Mouse (Mus musculus) heart, adult 18-20 months (tissue): ENCODE results near the gene Lsm7. TPM values are rescaled to one million over a fixed set of nuclear protein-coding genes. Genes with fewer than 3 reads are reported as not detected.

Experiments used
- DNase-seq, 2 experiments: peaks; one replicate each; pipeline ENCODE4 v3.0.0; 2021 to 2022; ENCODE audit warnings: mixed read lengths in 1 of 2
- long read RNA-seq, 2 experiments: library from polyadenylated mRNA; stranded (forward); transcript quantifications; one replicate each; pipeline ENCODE4 v2.0.0; 2021
- total RNA-seq, 2 experiments: library from RNA; stranded (reverse); gene quantifications; 2 replicates each; pipeline ENCODE4 v1.2.3; 2021

Lsm7 gene
- total RNA-seq, result 10 to 100 TPM; 23.5 to 27.8 TPM
- long read RNA-seq, experiment 1, transcript Lsm7-201 (4 exons, 468 nt), result major isoform, 47 of 70 reads
- long read RNA-seq, experiment 1, partial matches to known transcripts, result 13 of 70 reads
- long read RNA-seq, experiment 1, other reads (novel, unspliced or antisense), result 10 of 70 reads
- long read RNA-seq, experiment 2, transcript Lsm7-201 (4 exons, 468 nt), result major isoform, 37 of 59 reads
- long read RNA-seq, experiment 2, partial matches to known transcripts, result 0 of 59 reads
- long read RNA-seq, experiment 2, other reads (novel, unspliced or antisense), result 22 of 59 reads

GRCm38 (mm10) chr10:80854913-80855748 lies at the start of gene Lsm7, which contains the start of gene Sppl2b:
Gene Lsm7 (minus strand): TSS chr10:80855209.
Gene Sppl2b (plus strand): TSS chr10:80855275.
- peak; percentile 97 to 98 for DNase-seq

- DNase-seq, result no peak
Observed at GRCm38 (mm10) chr10:80904709-80905108, 49.7 kb upstream of the Lsm7 start.

GRCm38 (mm10) chr10:80904004-80904693 lies 49.1 kb upstream of the Lsm7 start:
- DNase-seq, result no peak

GRCm38 (mm10) chr10:80903282-80903681 lies 48.3 kb upstream of the Lsm7 start:
- DNase-seq, result no peak

GRCm38 (mm10) chr10:80902273-80902940 lies 47.4 kb upstream of the Lsm7 start:
- DNase-seq, result no peak

- DNase-seq, result peak in 1 of 2 experiments; percentile 23
Observed at GRCm38 (mm10) chr10:80901409-80902272, 46.6 kb upstream of the Lsm7 start.

- peak; percentile 98 to 100 for DNase-seq
Observed at GRCm38 (mm10) chr10:80900318-80901247, 45.6 kb upstream of the Lsm7 start, which contains the start of gene Timm13. Gene Timm13 (minus strand): TSS chr10:80900969.

- DNase-seq, result no peak
Observed at GRCm38 (mm10) chr10:80899591-80900317, 44.7 kb upstream of the Lsm7 start.

GRCm38 (mm10) chr10:80899074-80899473 lies 44.1 kb upstream of the Lsm7 start:
- DNase-seq, result no peak

- no peak for DNase-seq
Observed at GRCm38 (mm10) chr10:80897861-80898510, 43.0 kb upstream of the Lsm7 start.

- no peak for DNase-seq
Observed at GRCm38 (mm10) chr10:80896581-80897485, 41.8 kb upstream of the Lsm7 start.

- DNase-seq, result no peak
Observed at GRCm38 (mm10) chr10:80895697-80896096, 40.7 kb upstream of the Lsm7 start.

GRCm38 (mm10) chr10:80895100-80895499 lies 40.1 kb upstream of the Lsm7 start:
- DNase-seq, result no peak

- peak; percentile 86 to 87 for DNase-seq
Observed at GRCm38 (mm10) chr10:80887181-80887580, 32.2 kb upstream of the Lsm7 start.

- peak; percentile 54 to 84 for DNase-seq
Observed at GRCm38 (mm10) chr10:80881301-80881700, 26.3 kb upstream of the Lsm7 start.

GRCm38 (mm10) chr10:80880901-80881300 lies 25.9 kb upstream of the Lsm7 start:
- no peak for DNase-seq

GRCm38 (mm10) chr10:80880131-80880641 lies 25.2 kb upstream of the Lsm7 start:
- DNase-seq, result peak; percentile 58 to 82
